Mouse (Mus musculus) hindbrain, embryonic 14.5 days (tissue): ENCODE measurements around the gene Gm9747. TPM values are rescaled to one million over a fixed set of nuclear protein-coding genes. Genes with fewer than 3 reads are reported as not detected.
A peak's percentile ranks its signal among the peaks of the same experiment; 100 is the strongest.

Experiments used
- ATAC-seq: fragments of 200-750 bp; cut with Nextera tagmentation; 2 replicates; pipeline ENCODE4 v1.8.0; 2017; ENCODE audit warnings: moderate number of reproducible peaks, mild to moderate bottlenecking, moderate TSS enrichment, moderate library complexity; ENCODE audit not compliant: low FRiP score
- DNase-seq: peaks from one replicate; pipeline ENCODE4 v3.0.0-alpha.2; 2015; ENCODE audit warnings: low spot score
- H3K27ac ChIP-seq: fragments of 300-500 bp; sonication (generic); 2 replicates; pipeline ENCODE4 v1.5.1; 2014; ENCODE audit warnings: mild to moderate bottlenecking, moderate library complexity
- H3K27me3 ChIP-seq: fragments of 300-500 bp; sonication (generic); 2 replicates; pipeline ENCODE4 v1.6.1; 2014; ENCODE audit warnings: mild to moderate bottlenecking, low read length, mixed read lengths; ENCODE audit not compliant: control insufficient read depth, insufficient read depth
- H3K36me3 ChIP-seq: fragments of 300-500 bp; sonication (generic); replicated peaks from 2 replicates; pipeline ENCODE4 v1.6.1; 2014; ENCODE audit not compliant: control insufficient read depth, insufficient read depth
- H3K4me1 ChIP-seq: fragments of 300-500 bp; sonication (generic); replicated peaks from 2 replicates; pipeline ENCODE4 v1.6.1; 2014; ENCODE audit warnings: antibody characterized with exemption, low read length, mixed read lengths; ENCODE audit not compliant: control insufficient read depth, insufficient read depth
- H3K4me2 ChIP-seq: fragments of 300-500 bp; sonication (generic); replicated peaks from 2 replicates; pipeline ENCODE4 v1.6.1; 2014; ENCODE audit warnings: mild to moderate bottlenecking, moderate library complexity
- H3K4me3 ChIP-seq: fragments of 300-500 bp; sonication (generic); replicated peaks from 2 replicates; pipeline ENCODE4 v1.5.1; 2014; ENCODE audit warnings: mild to moderate bottlenecking, low read length
- H3K9ac ChIP-seq: fragments of 300-500 bp; sonication (generic); 2 replicates; pipeline ENCODE4 v1.6.1; 2014
- H3K9me3 ChIP-seq: fragments of 300-500 bp; sonication (generic); 2 replicates; pipeline ENCODE4 v1.6.1; 2016; ENCODE audit warnings: low read length; ENCODE audit not compliant: control insufficient read depth
- WGBS: fragments of 180-500 bp; shearing (Covaris S2); extraction: QIAGEN DNeasy Blood & Tissue Kit; methylation state at CpG from one replicate; pipeline ENCODE4 v1.1.7; 2014; 5-methylcytosine and 5-hydroxymethylcytosine counted together
- polyA plus RNA-seq: library from polyadenylated mRNA; unstranded; fragments of >200 nt; fragmentation: Nextera tagmentation; extraction: Ambion mirVana; gene quantifications from 2 replicates; pipeline ENCODE4 v1.2.1, GENCODE M21; 2014

Gene Gm9747
- polyA plus RNA-seq, 1 experiment from 2014 or later, result 32.6 TPM

- WGBS, result 55% methylated on average over 1 of the region's 1 CpGs
- Histone ChIP-seq H3K27me3 (no peaks in the 10 kb centered on the region), H3K9me3 (no peaks in the 10 kb centered on the region), H3K27ac (no peak overlapping the region), H3K4me3 (no peak overlapping the region), H3K9ac (no peak overlapping the region), H3K4me2 (no peak overlapping the region), H3K4me1 (0 out of 2 replicates have a peak, but pooled peaks cover 5% of the 10 kb centered on the region), H3K36me3 (no peaks in the 10 kb centered on the region)
- DNase-seq, result no peak
- no peak for ATAC-seq
Observed at GRCm38 (mm10) chr1:82221462-82221861, 11.4 kb upstream of the Gm9747 start.

GRCm38 (mm10) chr1:82223042-82223795 is 9.7 kb upstream of the Gm9747 start:
- Histone ChIP-seq H3K4me2 (no peak overlapping the region), H3K27ac (no peak overlapping the region), H3K4me3 (no peak overlapping the region), H3K4me1 (0 out of 2 replicates have a peak, but pooled peaks cover 5% of the 10 kb centered on the region), H3K9ac (no peak overlapping the region), H3K9me3 (no peaks in the 10 kb centered on the region), H3K27me3 (no peaks in the 10 kb centered on the region), H3K36me3 (no peaks in the 10 kb centered on the region)
- DNase-seq (no peak), ATAC-seq (no peak)
- 93% methylated on average over 5 of the region's 5 CpGs for WGBS

- DNase-seq (no peak), ATAC-seq (no peak)
- no peak overlapping the region for H3K27ac ChIP-seq
- no peak overlapping the region for H3K4me3 ChIP-seq
- H3K4me2 ChIP-seq, result no peak overlapping the region
- no peaks in the 10 kb centered on the region for H3K9me3 ChIP-seq
- H3K4me1 ChIP-seq, result no peaks in the 10 kb centered on the region
- no peaks in the 10 kb centered on the region for H3K27me3 ChIP-seq
- no peaks in the 10 kb centered on the region for H3K36me3 ChIP-seq
- H3K9ac ChIP-seq, result no peak overlapping the region
Observed at GRCm38 (mm10) chr1:82228841-82229240, 4.1 kb upstream of the Gm9747 start.

- no peak for ATAC-seq
Observed at GRCm38 (mm10) chr1:82234616-82235015, 1.7 kb downstream of the Gm9747 start.

GRCm38 (mm10) chr1:82235455-82236104 is 2.7 kb downstream of the Gm9747 start:
- H3K36me3 ChIP-seq, result peaks cover 10% of the 10 kb centered on the region
- DNase-seq (no peak), ATAC-seq (no peak)
- H3K27me3 ChIP-seq, result no peaks in the 10 kb centered on the region
- H3K9ac ChIP-seq, result no peak overlapping the region
- no peak overlapping the region for H3K4me2 ChIP-seq
- 47% methylated on average over 3 of the region's 3 CpGs for WGBS
- H3K27ac ChIP-seq, result no peak overlapping the region
- H3K4me1 ChIP-seq, result no peaks in the 10 kb centered on the region
- H3K4me3 ChIP-seq, result no peak overlapping the region
- no peaks in the 10 kb centered on the region for H3K9me3 ChIP-seq

More at GRCm38 (mm10) chr1:82234616-82235015, 1.7 kb downstream of the Gm9747 start:
- Histone ChIP-seq H3K27me3 (no peaks in the 10 kb centered on the region), H3K36me3 (peaks cover 10% of the 10 kb centered on the region), H3K4me2 (no peak overlapping the region), H3K4me3 (no peak overlapping the region), H3K9me3 (no peaks in the 10 kb centered on the region), H3K9ac (no peak overlapping the region), H3K4me1 (no peaks in the 10 kb centered on the region), H3K27ac (no peak overlapping the region)
- WGBS, result 86% methylated on average over 3 of the region's 3 CpGs
- no peak for DNase-seq

DNA sequence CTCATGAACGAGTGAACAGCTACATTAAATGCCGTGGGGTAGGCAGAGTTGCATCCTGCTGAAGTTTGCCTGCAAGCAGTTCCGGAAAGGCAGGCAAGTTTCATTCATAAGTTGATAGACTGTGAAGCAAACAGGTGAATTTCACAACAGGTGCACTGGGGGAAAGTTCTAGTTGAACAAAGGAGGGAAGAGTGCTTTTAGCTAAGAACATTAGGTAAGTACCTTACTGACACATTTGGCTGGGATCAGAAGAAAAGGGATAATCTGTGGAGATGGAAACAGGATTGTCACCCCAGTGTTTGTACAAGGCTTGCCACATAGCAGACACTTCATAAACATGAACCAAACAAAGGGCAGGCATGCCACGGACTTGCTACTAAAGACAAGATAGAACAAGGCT is 5.3 kb downstream of the Gm9747 start:
- Histone ChIP-seq H3K4me1 (no peaks in the 10 kb centered on the region), H3K36me3 (peaks cover 10% of the 10 kb centered on the region), H3K27ac (no peak overlapping the region), H3K9me3 (no peaks in the 10 kb centered on the region), H3K27me3 (no peaks in the 10 kb centered on the region), H3K9ac (no peak overlapping the region), H3K4me2 (no peak overlapping the region), H3K4me3 (no peak overlapping the region)
- ATAC-seq (no peak), DNase-seq (no peak)
- 81% methylated on average over 4 of the region's 4 CpGs for WGBS

DNA sequence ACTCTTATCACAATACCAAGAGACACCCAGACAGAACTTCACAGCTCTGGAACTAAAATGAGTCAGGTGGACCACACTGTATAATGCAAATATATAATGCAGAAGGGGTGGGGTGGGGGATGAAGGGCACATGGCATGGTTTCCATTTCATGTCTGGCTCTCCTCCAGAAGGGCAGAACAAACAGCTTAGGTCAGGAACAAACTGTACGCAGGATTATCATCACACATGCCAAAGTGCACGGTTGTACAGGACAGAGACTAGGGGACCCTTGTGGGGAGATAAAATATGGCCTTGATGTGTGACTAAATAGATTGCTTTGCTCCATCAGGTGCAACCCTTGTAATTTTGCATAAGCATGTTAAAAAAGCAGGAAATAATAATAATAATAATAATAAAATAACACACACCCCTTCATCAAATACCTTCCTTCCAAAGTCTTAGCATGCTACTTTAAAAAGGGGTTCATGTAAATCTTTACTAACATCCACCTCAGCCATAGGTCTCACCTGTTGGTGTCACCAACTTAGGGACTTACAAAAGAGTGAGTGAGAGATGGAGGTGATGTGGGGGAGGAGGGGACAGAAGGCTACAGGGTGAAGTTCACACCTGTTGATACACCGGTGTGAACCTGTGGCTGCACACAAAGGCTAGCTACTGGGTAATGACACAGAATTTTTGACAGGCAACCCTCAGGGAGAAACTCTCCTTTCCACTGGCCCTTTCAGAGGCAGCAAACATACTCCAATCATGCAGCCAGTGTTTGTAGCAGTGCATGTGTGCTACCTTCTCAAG is 6.7 kb downstream of the Gm9747 start:
- Histone ChIP-seq H3K4me3 (no peak overlapping the region), H3K4me2 (no peak overlapping the region), H3K27me3 (no peaks in the 10 kb centered on the region), H3K36me3 (peaks cover 10% of the 10 kb centered on the region), H3K9me3 (no peaks in the 10 kb centered on the region), H3K27ac (no peak overlapping the region), H3K4me1 (no peaks in the 10 kb centered on the region), H3K9ac (no peak overlapping the region)
- ATAC-seq (no peak), DNase-seq (no peak)
- 80% methylated on average over 3 of the region's 3 CpGs for WGBS

- H3K27me3 ChIP-seq, result no peaks in the 10 kb centered on the region
- H3K36me3 ChIP-seq, result no peaks in the 10 kb centered on the region
- DNase-seq (peak; percentile 41), ATAC-seq (peak; percentile 72)
- no peak overlapping the region for H3K4me2 ChIP-seq
- no peak overlapping the region for H3K9ac ChIP-seq
- H3K4me3 ChIP-seq, result no peak overlapping the region
- H3K4me1 ChIP-seq, result no peaks in the 10 kb centered on the region
- WGBS, result 70% methylated on average over 6 of the region's 6 CpGs
- H3K27ac ChIP-seq, result no peak overlapping the region
- no peaks in the 10 kb centered on the region for H3K9me3 ChIP-seq
Observed at GRCm38 (mm10) chr1:82243260-82243825, 10.4 kb downstream of the Gm9747 start.

DNA sequence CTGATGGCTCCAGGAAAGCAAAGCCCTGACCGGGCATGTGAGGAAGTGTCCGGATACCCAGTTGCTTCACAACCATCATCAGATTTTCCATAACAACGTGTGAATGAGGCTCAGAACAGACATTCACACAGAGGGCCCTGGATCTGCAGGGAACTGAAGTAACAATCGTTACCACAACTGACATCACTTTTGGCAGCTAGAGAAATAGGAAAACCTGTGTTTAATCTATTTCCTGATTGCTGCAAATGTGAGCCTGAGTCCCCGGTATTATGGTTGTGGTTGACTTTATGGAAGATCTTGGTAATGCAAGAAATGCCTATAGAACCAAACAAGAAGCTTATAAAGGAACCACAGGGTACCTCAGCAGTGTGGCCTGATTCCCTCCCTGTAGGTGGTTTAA is 12.1 kb downstream of the Gm9747 start:
- DNase-seq, result no peak
- Histone ChIP-seq H3K9ac (no peak overlapping the region), H3K27me3 (no peaks in the 10 kb centered on the region), H3K9me3 (no peaks in the 10 kb centered on the region), H3K4me1 (no peaks in the 10 kb centered on the region), H3K36me3 (no peaks in the 10 kb centered on the region), H3K27ac (no peak overlapping the region), H3K4me3 (no peak overlapping the region), H3K4me2 (no peak overlapping the region)
- no peak for ATAC-seq
- WGBS, result 85% methylated on average over 5 of the region's 5 CpGs
